Mouse (Mus musculus): ENCODE measurements around the gene Sptbn1. TPM values are rescaled to one million over a fixed set of nuclear protein-coding genes. Genes with fewer than 3 reads are reported as not detected.
"Not testable (repeated sequence)": the region's sequence is repeated elsewhere in the genome, so short reads cannot be mapped to it uniquely, and the experiment has no call there.

Sptbn1 gene
- polyA plus RNA-seq, 1 experiment from 2014 or later = 180 TPM

DNA sequence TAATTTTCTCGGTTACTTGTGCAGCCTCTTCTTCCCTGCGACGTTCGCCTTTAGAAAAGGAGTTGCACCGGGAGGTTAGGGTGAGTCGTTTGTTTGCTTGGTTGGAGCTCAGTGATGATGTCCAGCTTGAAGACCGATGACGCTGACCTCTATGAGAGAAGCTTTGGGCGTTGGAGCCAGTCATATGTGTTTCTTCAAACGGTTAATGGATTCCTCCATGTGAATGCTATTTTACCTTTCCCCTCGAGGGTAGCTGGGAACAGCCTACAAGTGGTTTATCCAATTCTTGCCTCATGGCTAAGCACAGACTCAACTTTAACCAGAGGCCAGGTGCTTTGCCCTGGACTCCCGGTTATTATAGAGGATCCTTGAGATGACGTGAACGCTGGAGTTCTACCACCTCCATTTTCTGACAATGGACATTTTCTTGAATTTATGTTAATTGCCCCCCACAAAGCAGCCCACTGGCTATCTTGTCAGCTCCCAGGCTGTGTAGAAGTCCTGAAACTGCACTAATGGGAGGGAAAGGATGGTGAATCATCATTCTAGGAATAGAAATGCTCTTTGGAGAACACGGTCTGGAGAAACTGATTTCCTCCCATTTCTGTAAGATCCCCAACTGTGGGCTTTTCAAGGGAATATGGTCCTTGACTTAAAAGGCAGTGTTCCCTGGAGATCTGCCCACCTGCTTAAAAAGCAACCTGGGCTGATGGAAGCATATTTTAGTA lies 837 bp upstream of the Sptbn1 start:
- peak overlapping the region; percentile 69 for H3K4me2 ChIP-seq
- no peaks in the 10 kb centered on the region for H3K36me3 ChIP-seq
- peak; percentile 32 for ATAC-seq (ENCODE audit: low FRiP score)
- 3% methylated on average over 15 of the region's 15 CpGs for WGBS
- H3K4me1 ChIP-seq = peaks cover 27% of the 10 kb centered on the region
- peak overlapping the region; percentile 73 for H3K9ac ChIP-seq (replicated peaks)
- H3K9me3 ChIP-seq (replicated peaks) = no peaks in the 10 kb centered on the region
- no peaks in the 10 kb centered on the region for H3K27me3 ChIP-seq (replicated peaks)
- peak overlapping the region; percentile 93 for H3K27ac ChIP-seq (replicated peaks)
- peak overlapping the region; percentile 99 for H3K4me3 ChIP-seq (replicated peaks)

DNA sequence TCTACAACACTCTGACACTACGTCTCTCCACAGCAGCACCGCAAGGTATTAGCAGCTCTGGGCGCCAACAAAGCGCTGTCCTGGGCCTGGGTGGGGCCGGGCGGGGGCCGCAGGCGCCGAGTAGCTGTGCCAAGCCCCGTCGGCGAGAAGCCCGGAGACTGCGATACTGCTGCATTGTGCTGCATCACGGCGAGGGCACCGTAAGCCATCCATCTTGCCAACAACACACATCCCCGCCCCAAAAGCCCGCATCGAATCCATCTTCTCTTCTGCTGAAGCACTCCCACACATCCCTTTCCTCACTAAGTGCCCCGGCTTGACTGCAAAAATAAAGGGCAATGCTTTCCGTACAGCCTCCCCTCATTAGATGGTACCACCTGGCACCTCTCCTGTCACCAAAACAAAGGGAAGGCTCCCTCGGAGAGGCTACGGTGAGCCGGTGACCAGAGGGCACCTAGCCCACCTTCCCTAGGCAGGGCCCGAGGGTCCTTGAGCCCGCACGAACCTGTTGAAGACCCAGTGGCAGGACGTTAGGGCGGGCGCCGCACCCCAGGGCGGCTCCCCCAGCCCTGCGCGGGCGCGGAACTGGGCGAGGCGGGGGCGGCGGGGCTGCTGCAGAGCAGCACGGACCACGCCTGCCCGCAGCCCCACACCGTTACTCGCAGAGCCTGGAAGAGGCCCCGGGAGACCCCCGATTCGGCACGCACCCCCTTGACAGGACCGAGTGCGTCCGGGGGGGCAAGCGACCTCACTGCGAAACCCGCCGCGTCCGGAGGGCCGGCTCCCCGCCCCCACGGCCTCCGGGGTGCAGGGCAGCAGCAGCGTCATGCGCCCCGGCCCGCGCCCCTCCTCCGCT lies 711 bp downstream of the Sptbn1 start:
- WGBS = under 1% methylated on average over 63 of the region's 69 CpGs
- Histone ChIP-seq H3K36me3 (no peaks in the 10 kb centered on the region), H3K4me1 (peaks cover 35% of the 10 kb centered on the region), H3K4me2 (peak overlapping the region; percentile 69), H3K4me3 (replicated peaks) (peak overlapping the region; percentile 99), H3K9me3 (replicated peaks) (no peaks in the 10 kb centered on the region), H3K27ac (replicated peaks) (peak overlapping the region; percentile 97), H3K9ac (replicated peaks) (peak overlapping the region; percentile 100), H3K27me3 (replicated peaks) (no peaks in the 10 kb centered on the region)
- ATAC-seq (ENCODE audit: low FRiP score) = peak; percentile 80

DNA sequence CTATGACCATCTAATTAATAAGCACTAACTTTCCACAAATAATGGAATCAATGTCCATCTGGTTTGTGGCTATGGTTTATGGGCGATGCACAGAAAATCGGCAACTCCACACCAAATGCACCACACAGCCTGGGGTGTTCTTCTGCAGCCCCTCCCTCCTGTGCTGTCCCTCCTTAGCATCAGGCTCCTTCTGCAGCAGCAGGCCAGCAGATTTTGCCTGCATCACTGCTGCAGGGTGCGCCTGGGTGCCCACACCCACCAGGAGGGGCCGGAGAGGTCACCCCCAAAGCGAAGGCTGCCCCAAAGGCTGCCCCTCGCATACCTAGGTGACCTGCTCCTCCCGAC lies 1.3 kb downstream of the Sptbn1 start:
- H3K9ac ChIP-seq (replicated peaks) = peak overlapping the region; percentile 100
- no peaks in the 10 kb centered on the region for H3K36me3 ChIP-seq

DNA sequence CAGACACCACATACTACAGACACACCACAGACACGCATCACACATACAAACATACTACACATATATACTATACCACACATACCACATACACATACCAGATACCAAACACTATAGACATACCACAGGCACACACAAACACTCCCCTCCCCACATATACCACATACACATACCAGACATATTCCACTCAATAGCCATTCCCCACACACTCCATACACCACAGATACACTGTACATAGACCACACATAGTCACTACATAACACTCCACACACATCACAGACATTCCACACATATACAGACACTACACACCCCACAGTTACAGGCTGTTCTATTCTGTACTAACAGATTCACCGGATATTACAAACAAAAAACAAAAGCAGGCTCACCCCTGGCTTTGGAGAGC lies 2.3 kb downstream of the Sptbn1 start:
- H3K27ac ChIP-seq (replicated peaks) = 0 out of 2 replicates have a peak overlapping the region, but pooled peaks have one; percentile 25
- WGBS = 74% methylated on average over 2 of the region's 2 CpGs

More for the DNA sequence above, 1.3 kb downstream of the Sptbn1 start:
- Histone ChIP-seq H3K4me2 (peak overlapping the region; percentile 69), H3K4me1 (peaks cover 35% of the 10 kb centered on the region), H3K9me3 (replicated peaks) (no peaks in the 10 kb centered on the region), H3K27ac (replicated peaks) (peak overlapping the region; percentile 97), H3K4me3 (replicated peaks) (peak overlapping the region; percentile 99), H3K27me3 (replicated peaks) (no peaks in the 10 kb centered on the region)
- peak; percentile 18 for ATAC-seq (ENCODE audit: low FRiP score)
- 2% methylated on average over 7 of the region's 7 CpGs for WGBS

DNA sequence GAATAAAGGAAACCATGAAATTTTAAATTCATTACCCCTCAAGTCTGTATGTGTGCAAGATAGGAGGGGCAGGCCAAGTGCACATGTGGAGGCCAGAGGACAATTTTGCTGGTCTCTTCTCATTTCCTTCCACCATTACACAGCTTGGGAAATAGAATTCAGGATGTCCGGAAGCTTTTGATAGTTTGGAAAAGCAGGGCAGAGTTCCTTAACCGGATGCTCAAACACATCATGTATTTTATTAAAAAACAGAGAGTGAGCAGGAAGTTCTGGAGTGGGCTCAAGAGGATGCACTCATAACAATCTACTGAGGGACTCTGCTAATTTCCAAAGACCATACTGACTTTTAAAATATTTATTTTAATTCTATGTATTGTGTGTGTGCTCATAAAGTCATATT lies 4.3 kb downstream of the Sptbn1 start:
- Histone ChIP-seq H3K27me3 (replicated peaks) (no peaks in the 10 kb centered on the region), H3K4me1 (peaks cover 33% of the 10 kb centered on the region), H3K4me3 (replicated peaks) (no peak overlapping the region), H3K9me3 (replicated peaks) (no peaks in the 10 kb centered on the region), H3K4me2 (peak overlapping the region; percentile 9; the same call in 1 of the 2 replicates), H3K27ac (replicated peaks) (no peak overlapping the region), H3K36me3 (no peaks in the 10 kb centered on the region), H3K9ac (replicated peaks) (no peak overlapping the region)
- no peak for ATAC-seq (ENCODE audit: low FRiP score)
- WGBS = 77% methylated on average over 2 of the region's 2 CpGs

More for the DNA sequence above, 2.3 kb downstream of the Sptbn1 start:
- Histone ChIP-seq H3K4me1 (peaks cover 39% of the 10 kb centered on the region), H3K9ac (replicated peaks) (peak overlapping the region; percentile 35), H3K27me3 (replicated peaks) (no peaks in the 10 kb centered on the region), H3K9me3 (replicated peaks) (no peaks in the 10 kb centered on the region), H3K4me2 (peak overlapping the region; percentile 69), H3K4me3 (replicated peaks) (peak overlapping the region; percentile 39), H3K36me3 (no peaks in the 10 kb centered on the region)
- ATAC-seq (ENCODE audit: low FRiP score) = no peak

DNA sequence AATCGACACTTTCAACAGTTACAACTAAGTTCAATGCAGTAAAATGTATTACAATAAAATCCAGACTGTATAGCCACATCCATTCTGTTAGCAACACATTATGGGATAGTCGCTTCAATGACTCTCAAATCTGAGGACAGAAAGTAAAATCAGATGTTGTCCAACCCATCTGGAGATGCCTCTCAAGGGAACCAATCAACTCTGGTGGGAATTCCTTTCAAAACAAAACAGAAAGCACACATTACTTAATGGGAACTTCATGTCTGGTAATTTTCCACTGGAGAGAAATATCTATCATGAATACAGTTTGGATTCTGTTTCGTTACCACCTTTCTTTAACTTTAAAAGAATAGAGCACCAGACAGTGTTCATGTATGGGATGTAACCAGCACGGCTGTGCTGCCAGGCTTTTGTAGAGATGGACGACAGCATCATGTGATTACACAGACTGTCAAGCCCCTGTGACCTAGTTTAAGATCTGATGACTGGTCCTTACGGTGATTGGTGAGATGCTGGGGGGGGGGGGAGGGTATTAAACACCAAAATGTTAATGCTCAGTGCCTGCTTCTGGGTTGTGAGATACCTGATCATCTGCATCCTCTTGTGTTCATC lies 9.1 kb downstream of the Sptbn1 start:
- Histone ChIP-seq H3K27ac (replicated peaks) (no peak overlapping the region), H3K9ac (replicated peaks) (no peak overlapping the region), H3K36me3 (no peaks in the 10 kb centered on the region), H3K4me2 (no peak overlapping the region), H3K4me3 (replicated peaks) (no peak overlapping the region), H3K4me1 (peaks cover 20% of the 10 kb centered on the region), H3K9me3 (replicated peaks) (no peaks in the 10 kb centered on the region), H3K27me3 (replicated peaks) (no peaks in the 10 kb centered on the region)
- ATAC-seq (ENCODE audit: low FRiP score) = no peak
- WGBS = 82% methylated on average over 6 of the region's 6 CpGs

DNA sequence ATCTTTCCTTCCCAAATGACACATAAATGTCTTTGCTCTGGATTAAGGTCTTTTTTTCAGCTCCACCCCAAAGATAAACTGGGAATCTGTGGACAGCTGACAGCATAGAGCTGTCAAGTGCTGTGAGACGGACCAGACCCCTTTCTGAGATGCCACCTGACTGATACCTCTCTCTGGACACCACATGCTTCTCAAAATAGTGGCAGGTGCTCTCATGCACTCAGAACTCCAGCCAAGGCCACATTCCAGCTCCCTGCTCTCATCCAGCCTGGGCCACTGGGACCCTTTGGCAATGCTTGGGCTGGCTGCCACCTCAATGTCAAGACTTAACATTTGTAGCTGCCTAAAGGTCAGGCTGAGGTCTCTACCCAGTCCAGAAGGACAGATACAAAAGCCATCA lies 10.2 kb downstream of the Sptbn1 start:
- no peak for ATAC-seq (ENCODE audit: low FRiP score)
- no peak overlapping the region for H3K4me2 ChIP-seq
- no peaks in the 10 kb centered on the region for H3K36me3 ChIP-seq
- no peaks in the 10 kb centered on the region for H3K27me3 ChIP-seq (replicated peaks)
- H3K9ac ChIP-seq (replicated peaks) = no peak overlapping the region
- 69% methylated on average over 1 of the region's 1 CpGs for WGBS
- H3K27ac ChIP-seq (replicated peaks) = no peak overlapping the region
- H3K9me3 ChIP-seq (replicated peaks) = no peaks in the 10 kb centered on the region
- peaks cover 12% of the 10 kb centered on the region for H3K4me1 ChIP-seq
- H3K4me3 ChIP-seq (replicated peaks) = no peak overlapping the region

DNA sequence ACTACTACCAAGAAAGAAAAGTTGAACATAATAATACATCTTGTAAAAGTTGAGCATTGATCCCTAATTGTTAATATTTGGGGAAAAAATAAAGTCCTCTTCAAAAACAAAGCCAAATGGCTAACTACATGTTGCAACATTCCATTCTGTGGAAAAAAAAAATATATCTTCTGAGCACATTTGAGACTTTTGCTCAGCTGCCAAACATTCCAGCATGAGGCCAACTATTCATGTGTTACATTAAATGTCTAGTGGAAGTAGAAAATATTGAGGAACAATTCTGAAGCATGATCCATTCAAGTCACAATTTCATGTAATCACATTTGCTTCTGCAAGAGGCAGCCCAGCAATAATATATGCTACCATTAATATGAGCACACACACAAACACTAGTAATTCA lies 10.9 kb downstream of the Sptbn1 start:
- Histone ChIP-seq H3K4me3 (replicated peaks) (no peak overlapping the region), H3K9ac (replicated peaks) (no peak overlapping the region), H3K36me3 (no peaks in the 10 kb centered on the region), H3K27me3 (replicated peaks) (no peaks in the 10 kb centered on the region), H3K4me2 (no peak overlapping the region), H3K4me1 (peaks cover 12% of the 10 kb centered on the region), H3K9me3 (replicated peaks) (no peaks in the 10 kb centered on the region), H3K27ac (replicated peaks) (no peak overlapping the region)
- no peak for ATAC-seq (ENCODE audit: low FRiP score)

DNA sequence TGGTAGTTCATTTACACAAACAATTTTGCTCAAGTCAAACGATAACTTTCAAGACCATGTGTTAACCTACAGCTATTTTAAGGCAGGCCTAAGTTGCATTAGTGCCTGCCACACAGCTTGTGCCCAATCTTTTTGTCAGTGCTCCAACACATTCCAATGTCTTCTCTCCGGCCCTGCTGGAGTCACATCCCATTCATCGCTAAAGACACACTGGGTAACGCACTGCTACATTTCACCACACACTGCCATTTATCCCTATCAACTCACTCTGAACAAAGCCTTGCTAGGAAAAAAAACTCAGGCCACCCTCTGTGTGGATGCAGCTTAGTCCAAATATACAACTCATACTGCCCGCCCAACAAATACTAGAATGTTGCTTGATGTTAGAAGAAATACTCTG lies 11.5 kb downstream of the Sptbn1 start:
- Histone ChIP-seq H3K36me3 (no peaks in the 10 kb centered on the region), H3K9ac (replicated peaks) (no peak overlapping the region), H3K4me1 (peaks cover 10% of the 10 kb centered on the region), H3K9me3 (replicated peaks) (no peaks in the 10 kb centered on the region), H3K27ac (replicated peaks) (no peak overlapping the region), H3K27me3 (replicated peaks) (no peaks in the 10 kb centered on the region), H3K4me2 (no peak overlapping the region), H3K4me3 (replicated peaks) (no peak overlapping the region)
- 63% methylated on average over 5 of the region's 5 CpGs for WGBS
- ATAC-seq (ENCODE audit: low FRiP score) = no peak

DNA sequence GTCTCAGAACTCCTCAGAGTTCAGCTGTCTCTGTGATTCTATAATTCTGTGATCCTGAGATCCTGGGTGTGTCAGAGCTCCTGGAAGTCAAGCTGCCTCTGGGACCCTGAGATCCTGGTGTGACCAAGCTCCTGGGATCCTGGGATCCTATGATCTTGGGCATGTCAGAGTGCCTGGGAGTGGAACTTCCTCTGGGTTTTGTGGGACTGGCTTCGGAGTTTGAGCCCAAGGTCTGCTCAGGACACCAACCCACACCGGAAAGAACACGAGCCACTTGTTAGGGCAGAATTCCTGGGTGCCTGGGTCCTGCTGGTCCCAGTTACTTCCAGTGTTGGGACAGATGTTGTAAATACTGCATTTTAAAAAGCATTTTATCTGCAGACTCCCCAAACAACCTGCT lies 12.8 kb downstream of the Sptbn1 start:
- not testable (repeated sequence) for H3K27ac ChIP-seq (replicated peaks); H3K9me3 ChIP-seq (replicated peaks); H3K9ac ChIP-seq (replicated peaks); H3K4me3 ChIP-seq (replicated peaks); H3K27me3 ChIP-seq (replicated peaks); ATAC-seq (ENCODE audit: low FRiP score); H3K36me3 ChIP-seq; H3K4me2 ChIP-seq
- WGBS = 97% methylated on average over 3 of the region's 3 CpGs
- H3K4me1 ChIP-seq = peaks cover 15% of the 10 kb centered on the region

DNA sequence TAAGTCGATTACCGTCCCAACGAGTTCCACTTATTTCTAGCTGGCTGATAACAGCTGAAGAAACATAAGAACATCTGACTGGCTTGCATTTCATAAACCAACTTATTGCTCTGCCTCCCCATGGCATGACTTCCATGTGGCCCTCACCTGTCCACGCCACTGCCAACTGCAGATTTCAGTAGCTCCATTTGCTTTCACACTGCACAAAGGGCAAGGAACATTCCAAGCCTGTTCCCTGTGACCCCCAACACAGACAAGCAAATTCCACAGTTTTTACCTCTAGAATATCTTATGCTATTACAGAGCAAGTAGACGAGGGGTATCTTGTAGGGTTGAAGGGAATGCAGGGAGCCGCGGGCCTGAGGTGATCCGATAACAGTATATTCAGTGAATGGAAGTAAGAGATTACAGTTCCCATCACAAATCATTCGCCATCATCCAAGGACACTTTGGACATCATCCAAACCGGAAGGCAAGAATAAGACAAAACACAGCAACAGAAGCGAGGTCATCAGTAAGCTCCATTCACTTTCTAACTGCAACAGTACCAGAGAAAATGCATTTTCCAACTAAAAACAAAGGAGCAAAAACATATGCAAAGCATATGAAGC lies 16.6 kb downstream of the Sptbn1 start:
- ATAC-seq (ENCODE audit: low FRiP score) = no peak
- 87% methylated on average over 11 of the region's 11 CpGs for WGBS

More for the DNA sequence above, 16.6 kb downstream of the Sptbn1 start:
- no peak overlapping the region for H3K4me3 ChIP-seq (replicated peaks)
- H3K9ac ChIP-seq (replicated peaks) = no peak overlapping the region
- H3K4me1 ChIP-seq = peaks cover 15% of the 10 kb centered on the region; the same call in 1 of the 2 replicates
- H3K36me3 ChIP-seq = no peaks in the 10 kb centered on the region
- no peaks in the 10 kb centered on the region for H3K27me3 ChIP-seq (replicated peaks)
- no peaks in the 10 kb centered on the region for H3K9me3 ChIP-seq (replicated peaks)
- no peak overlapping the region for H3K4me2 ChIP-seq
- H3K27ac ChIP-seq (replicated peaks) = no peak overlapping the region

Data from neural tube, embryonic 15.5 days (tissue).